Mouse (Mus musculus): ENCODE measurements around the gene Pde4d. TPM values are rescaled to one million over a fixed set of nuclear protein-coding genes. Genes with fewer than 3 reads are reported as not detected.

Pde4d gene
- total RNA-seq, 2 experiments from 2014 or later: 4.4 to 5.3 TPM

DNA sequence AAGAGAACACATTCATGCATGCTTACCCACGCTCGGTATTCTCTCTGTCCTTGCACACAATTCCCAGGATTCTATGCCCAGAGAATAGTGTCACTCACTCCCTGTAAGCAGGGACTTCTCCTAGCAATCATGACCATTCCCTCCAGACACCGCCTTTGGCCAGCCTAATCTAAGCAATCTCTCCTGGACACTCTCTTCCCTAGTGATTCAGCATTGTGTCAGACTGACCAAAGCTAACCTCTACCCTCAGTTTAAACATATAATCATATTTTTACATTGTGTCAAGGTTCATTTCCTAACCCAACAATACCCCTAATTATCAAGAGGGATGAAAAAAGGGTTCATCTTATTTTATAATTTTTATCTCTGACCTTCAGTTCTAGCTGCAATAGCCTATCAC, 1193.7 kb downstream of the Pde4d start:
- ATAC-seq (ENCODE audit: poor library complexity, severe bottlenecking): no peak

DNA sequence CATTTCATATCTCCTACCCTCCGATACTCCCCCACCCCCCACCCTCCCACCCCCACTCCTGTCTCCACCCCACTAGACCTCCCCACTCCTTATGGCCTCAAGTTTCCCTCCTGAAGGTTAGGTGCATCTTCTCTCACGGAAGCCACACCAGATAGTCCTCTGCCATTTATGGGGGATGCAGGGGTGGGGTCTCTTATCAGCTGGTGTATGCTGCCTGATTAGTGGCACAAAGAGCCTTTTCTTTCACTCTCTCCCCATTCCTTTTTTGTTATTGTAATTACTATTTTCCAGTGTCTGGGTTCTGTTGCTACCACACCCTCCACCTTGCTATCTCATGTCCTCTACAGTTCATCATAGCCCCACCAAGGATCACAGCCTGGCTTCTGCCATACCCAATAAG, 1194.3 kb downstream of the Pde4d start:
- ATAC-seq (ENCODE audit: poor library complexity, severe bottlenecking): no peak

DNA sequence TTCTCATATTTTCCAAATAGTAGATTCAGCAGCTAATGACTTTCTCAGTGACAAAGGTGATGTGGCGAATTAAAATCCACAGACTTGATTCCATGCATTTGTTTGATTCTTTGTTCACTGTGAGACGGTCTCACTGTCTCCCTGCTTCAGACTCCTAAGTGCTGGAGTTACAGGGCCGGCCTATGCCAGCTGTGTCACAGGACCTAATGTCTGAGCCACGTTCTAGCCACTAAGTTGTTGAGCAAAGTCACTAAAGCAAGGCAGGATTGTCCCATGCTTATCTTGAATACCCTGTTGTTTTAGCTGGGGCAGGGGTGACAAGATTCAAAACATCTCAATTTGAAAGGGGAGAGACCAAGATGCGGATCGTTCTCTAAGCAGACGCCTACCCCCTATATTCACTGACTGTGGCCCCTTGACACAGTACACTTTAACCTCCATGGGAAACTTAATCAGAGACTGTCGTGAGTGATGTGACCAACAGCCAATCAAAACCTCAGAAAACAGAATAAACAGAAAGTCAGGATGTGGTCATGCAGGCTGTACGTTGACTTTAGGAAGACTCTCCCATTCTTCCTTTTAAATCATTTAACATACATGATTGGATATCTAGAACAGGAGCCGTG, 1195.6 kb downstream of the Pde4d start:
- no peak for ATAC-seq (ENCODE audit: poor library complexity, severe bottlenecking)

DNA sequence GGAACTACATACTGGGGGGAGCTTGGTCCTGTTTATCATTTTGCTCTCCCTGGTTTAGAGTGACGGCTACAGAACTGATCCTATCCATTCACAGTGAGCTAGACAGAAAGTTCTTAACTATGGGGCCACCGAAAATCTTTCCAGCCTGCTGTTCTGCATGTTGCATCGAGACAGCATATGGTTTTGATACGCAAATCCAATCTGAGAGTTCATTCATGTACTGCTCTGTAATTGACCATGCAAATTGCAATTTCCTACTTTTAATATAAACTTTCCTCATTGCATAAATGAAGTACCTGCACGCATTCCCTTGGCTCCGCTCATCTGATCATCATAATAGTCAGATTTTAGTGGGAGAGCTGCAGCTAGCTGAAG, 1196.1 kb downstream of the Pde4d start:
- ATAC-seq (ENCODE audit: poor library complexity, severe bottlenecking): no peak

DNA sequence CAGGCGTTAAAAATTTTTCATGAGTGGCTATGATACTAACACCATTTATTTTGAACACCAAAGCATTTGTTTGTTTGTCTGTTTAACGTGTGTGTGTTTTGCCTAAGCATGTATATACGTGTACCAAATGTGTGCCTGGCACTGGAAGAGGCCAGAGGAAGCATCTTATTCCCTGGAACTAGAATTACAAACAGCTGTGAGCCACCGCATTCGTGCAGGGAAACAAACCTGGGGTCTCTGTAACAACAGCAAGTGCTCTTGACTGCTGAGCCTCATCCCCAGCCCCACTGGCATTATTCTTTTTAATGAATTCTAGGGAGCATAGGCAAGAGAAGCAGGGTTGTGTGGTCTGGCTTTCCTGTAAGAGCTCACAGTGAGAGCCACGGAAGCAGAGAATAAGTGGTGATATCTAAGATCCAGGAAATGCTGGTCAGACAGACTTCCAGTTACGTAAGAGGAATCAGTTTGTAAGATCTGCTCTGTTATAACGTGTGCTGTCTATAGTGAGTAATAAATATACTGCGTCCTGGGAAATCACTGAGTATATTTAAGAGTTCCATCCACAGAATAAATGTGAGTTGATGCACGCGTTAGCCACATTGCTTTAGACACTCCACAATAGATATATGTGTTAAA, 1197.0 kb downstream of the Pde4d start:
- ATAC-seq (ENCODE audit: poor library complexity, severe bottlenecking): peak; percentile 56

DNA sequence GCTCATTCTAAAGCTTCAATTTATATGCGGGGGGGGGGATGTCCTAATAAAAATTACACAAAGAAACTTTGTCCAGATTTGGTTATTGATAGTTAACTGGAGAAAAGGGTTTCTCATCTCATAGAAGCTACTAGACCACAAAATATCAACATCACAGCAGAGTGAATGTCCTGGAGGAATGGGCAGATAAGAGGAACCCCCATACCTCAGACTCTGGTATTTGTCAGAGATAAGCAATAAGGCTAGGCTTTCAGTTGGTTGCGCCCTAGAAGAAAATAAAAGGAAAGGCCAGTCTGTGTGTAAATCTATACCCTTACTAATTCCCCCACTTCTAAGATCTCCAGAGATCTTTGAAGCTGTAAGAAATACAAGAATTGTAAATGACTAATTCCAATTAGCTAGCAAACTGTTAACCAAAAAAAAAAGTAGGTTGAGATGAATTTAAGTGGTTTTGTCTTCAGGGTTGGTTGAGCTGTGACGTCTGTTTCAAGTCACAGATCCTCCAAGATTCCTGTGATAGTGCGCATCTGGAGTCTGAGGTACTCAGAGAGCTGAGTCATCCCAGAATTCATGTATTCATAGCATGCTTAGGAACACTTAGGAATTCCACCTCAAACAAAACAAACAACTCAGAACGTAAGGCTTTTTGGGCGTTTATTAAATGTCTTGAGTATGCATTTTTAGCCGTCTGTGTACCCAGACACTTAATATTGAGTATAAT, 1197.9 kb downstream of the Pde4d start:
- ATAC-seq (ENCODE audit: poor library complexity, severe bottlenecking): 0 out of 2 replicates have a peak, but pooled peaks have one; percentile 16

DNA sequence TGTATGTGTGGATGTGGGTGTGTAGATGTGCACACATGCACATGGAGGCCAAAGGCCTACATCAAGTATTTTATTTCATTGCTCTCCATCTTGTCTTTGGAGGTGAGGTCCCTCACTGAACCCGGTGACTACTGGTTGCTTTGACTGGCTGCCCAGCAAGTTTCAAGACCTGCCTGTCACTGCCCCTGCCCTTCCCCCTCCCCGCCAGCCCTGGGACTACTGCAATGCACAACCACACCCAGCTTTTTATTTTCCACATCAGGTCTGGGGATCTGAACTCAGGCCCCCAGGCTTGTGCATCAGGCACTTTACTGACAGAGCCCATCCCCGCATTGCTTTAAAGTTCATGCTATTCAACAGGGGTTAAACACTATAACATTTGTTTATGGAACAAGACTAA, 1198.6 kb downstream of the Pde4d start:
- ATAC-seq (ENCODE audit: poor library complexity, severe bottlenecking): no peak

DNA sequence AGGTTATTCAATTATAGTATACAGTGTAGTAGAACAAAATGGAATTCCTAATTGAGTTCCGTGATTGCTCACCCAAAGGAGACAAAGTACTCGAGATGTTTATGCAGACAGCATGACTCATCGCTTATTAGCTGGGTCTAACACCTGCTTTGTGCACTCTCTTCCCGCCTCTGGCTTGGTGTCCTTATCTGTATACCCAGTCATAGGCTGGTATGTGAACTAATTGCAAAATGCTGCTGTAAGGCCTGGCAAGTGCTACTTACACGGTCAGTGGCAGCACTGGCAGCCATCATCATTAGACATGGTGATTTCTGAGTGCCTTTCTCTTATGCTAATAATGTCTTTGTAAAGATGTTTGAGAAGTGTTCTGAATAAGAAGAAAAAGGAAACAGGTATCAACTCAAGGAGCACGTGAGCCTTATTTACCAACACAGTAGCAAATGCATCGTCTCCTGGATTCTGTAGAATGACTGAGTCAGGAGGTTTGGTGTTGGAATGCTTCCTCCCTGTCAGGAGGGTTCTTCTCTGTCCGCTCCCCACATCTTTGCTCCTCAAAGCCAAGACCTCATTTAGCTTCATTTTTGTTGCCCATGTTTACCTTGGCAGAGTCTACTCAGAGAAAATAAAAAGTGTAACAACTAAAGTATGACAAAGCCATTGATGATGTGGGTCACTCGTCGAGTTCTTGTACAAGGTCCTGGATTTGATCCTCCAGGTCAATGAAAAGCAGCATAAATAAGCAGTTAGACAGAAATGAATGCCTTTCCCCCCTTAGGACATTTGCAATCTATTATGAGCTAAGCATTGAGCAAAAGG, 1202.2 kb downstream of the Pde4d start:
- ATAC-seq (ENCODE audit: poor library complexity, severe bottlenecking): peak; percentile 50

DNA sequence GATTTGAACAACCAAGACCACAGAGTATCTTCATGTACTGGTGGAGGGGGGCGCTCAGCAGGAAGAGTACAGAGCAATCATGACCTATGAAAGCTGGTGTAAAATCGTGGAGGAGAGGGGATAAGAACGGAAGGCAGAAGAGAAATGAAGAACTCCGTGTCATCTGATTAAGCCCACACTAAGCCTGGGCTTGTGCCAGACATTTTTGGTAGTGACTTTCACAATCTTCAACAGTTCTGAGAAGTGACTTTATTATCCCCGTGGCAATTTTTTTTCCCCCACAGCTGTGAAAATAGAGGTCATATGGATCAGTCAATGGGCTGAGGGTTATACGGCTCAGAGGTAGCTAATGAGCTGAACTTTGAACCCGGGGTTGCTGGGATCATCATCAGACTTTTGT, 1202.9 kb downstream of the Pde4d start:
- ATAC-seq (ENCODE audit: poor library complexity, severe bottlenecking): peak; percentile 38

DNA sequence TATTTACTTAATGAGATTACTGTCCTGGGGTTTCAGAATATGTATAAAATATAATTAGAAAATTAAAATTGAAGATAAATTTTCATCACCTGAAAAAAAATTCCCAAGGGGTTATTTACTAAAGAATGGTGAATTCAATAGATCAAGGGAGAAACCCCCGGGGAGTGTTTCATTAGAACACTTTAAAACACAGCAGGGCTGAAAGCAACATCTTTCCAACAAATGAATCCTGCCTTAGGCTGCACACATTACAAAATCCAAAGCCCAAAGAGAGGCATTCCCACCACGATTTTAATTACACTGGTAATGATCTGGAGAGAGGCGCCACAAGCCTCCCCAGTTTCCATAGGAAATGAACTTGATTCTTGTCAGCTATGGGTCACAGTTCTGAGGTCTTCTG, 1205.6 kb downstream of the Pde4d start:
- ATAC-seq (ENCODE audit: poor library complexity, severe bottlenecking): no peak

DNA sequence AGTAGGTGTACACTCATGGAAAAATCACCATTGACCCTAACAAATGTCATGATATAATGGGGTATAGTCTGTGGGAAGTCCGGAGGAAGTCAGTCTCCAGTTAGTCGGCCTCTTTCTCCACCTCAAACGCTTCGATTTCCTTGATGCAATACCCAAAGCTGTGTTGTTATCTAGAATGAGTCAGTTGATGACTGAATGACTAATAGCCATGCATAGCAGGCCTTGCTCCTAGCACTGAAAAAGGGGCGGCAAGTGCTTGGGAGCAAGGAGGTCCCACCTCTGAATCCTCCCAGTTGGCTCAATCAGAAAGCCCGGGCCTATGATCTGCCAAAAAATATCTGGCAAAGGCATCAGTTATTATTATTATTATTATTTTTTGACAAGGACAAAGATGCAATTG, 1209.4 kb downstream of the Pde4d start:
- 0 out of 2 replicates have a peak, but pooled peaks have one; percentile 30 for ATAC-seq (ENCODE audit: poor library complexity, severe bottlenecking)

DNA sequence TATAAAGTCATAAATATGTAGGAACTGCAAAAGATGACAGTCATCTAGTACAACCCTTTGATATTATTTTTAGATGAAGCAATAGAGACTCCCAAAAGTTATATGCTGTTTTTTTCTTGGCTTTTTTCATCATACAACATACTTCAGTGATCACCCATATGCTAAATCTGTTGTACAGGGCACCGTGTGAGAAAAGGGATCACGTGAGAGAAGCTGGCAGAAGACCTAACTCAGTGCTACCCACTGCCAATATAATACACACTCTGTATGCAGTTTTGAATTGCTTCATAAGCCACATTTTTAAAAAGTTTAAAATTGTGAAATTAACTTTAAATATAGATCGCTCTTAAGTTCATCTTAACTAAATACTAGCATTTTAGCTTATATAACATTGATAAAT, 1211.6 kb downstream of the Pde4d start:
- ATAC-seq (ENCODE audit: poor library complexity, severe bottlenecking): no peak

DNA sequence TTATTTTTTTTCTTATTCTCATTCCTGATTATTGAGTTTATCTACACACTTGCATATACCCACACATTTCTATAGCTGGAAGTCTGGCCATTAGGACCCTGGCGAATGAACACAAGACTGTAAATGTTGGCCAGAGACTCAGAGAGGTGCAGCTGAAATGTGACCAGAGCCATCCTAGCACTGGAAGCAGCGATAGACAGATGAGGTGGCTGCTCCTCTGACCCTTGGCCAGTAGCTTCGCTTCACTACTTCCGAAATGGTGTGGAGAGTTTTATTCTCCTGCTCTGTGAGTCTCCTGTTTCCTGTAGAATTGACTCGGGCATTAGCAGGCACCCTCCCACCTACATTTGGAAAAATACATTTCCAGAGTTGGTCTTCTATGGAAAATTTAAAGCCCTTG, 1212.4 kb downstream of the Pde4d start:
- no peak for ATAC-seq (ENCODE audit: poor library complexity, severe bottlenecking)

DNA sequence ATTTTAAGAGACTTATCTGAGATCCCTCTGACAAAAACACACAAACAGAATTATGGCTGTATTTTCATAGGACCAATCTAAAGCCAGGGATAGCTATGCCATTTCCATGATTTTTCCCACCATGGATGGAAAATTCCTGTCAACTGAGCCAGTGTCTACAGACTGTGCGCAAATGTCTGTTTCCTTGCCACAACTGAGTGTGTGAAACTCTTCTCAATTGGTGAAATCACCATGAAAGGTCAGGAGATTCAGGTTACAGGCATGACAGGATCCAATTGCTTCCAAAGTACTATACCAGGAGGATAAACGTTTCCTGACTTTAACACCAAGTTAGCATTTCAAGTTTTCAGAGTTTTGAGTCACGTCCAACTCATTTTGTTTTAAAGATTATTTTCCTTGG, 1213.0 kb downstream of the Pde4d start:
- ATAC-seq (ENCODE audit: poor library complexity, severe bottlenecking): no peak

DNA sequence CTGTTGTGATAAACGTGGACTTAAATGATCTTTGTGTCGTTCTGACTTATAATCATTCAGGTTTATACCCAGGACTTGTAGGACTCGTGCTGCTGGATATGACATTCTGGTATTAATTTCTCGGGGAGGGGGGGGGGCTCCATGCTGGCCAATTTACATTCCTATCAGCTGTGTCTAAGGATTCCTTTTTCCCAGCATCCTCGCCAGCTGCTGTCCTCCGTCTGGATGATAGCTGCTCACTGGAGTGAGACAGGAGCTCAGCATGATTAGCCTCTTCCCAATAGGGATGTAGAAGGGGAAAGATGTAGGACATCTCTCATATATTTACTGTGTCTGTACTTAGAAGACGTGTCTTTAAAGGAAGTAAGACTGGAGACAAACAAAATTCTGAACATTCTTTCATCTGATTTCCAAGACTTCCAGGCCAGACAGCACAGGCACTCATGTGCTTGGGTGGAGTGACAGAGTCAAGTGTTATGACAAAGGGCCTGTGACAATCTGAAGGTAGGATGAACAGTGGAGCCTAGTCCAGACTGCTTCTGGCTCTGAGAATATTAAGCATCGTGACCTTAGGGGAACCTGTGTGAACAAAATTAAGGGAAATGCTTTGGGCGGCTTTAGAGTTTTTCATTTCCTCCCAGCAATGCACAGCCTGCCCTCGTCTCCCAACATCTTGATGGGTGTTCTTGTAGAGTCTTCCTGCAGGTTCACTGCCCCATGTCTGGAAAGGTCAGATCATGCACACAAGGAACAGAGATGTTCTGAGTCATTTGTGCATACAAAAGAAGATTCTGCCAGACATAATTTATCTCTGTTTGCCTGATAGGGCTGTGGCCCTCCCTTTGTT, 1215.4 kb downstream of the Pde4d start:
- peak; percentile 31; the same call in 1 of the 2 replicates for ATAC-seq (ENCODE audit: poor library complexity, severe bottlenecking)

DNA sequence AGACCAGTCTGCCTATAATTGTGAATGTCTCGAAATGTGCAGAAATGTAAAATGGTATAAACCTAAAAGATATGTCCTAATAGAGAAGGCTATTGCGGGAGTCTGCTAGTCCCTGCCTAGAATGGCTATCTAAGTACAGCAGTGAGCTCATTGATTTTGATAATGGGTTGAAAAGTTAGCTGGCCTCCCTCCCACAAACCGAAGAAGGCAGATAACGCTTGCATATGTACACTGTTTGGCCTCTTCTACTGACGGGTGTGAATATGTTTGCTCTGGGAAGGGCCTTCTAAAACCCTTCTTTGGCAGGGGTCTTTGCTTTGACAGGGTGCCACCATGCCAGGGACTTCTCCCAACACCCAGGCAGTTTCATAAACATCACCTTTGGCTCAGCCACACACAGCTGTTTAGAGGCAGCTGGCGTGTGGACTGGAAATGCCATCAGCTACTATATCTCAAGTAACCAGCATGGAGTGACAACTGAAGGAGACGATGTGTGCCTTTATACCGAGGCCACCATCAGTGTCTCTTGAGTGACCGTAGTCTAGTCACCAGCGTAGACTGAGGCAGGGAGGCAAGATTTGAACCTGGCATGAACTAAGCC, 1216.2 kb downstream of the Pde4d start:
- peak; percentile 47 for ATAC-seq (ENCODE audit: poor library complexity, severe bottlenecking)

DNA sequence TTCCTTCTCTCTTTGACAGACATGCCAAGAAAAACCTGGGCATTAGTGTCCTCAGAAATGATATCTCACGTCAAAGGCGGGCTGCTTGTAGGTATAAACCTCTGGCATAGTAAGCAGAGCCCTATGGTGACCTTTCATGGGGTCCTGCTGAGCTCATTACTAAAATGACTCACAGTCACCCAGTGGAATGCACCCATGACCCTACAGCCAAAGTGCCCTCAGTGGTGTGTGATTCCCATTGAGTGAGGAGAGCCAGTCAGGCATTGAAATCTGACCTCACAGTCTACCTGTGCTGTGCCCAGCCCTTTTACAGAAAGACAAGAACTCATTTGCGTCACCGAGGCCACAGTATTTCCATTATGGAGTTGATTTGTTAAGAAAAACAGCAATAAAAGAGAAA, 1220.2 kb downstream of the Pde4d start:
- no peak for ATAC-seq (ENCODE audit: poor library complexity, severe bottlenecking)

DNA sequence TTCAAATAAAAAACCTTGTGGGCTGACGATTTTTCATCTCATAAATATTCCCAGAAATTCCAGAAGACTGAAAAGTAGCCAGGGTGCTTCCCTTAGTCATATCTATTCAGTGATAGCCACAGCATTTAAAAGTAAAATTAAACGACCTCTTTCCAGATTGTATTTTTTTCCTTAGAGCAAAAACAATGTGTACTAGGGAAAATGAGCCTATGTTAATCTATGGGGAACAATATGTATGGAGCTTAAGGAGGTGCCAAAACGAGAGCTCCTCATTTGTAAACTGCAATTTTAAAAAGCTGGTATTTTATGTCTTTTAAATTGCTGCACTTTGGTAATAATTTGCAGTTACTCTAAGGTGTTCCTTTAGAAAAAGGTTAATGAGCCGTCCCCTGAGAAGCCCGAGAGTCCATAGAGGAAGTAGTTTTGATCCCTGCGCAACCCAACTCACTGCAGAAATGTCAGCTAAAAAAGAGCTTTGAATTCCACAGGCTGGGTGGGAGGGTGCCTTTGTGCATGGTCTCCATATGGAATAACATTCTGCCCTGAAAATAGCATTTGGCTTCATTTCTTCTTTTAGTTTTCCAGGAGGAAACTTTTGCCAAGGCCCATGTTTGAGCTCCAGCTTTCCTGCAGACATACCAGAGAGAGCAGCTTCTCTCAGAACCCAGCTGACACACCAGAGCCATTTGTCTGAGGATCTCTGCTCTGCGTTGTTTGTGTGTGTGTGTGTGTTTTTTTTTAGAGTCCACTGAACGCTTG, 1222.0 kb downstream of the Pde4d start:
- ATAC-seq (ENCODE audit: poor library complexity, severe bottlenecking): no peak

DNA sequence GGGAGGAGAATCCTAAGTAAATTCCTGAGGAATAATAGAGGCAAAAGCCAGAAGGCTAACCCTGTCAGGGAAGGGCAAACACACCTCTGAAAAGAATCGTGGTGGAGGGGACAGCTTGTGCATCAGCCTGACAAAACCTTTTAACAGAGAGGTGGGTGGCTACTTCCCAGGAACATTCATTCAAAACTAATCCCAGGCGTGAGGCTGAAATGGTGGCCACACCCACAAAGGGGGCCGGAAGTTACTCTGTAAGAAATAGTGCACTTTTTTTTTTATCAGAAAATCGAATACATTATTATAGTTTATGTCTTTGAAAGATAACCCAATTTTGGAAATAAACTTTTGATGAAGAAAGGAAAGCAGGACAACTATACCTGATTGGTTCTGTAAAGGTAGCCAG, 1227.3 kb downstream of the Pde4d start:
- ATAC-seq (ENCODE audit: poor library complexity, severe bottlenecking): no peak

Measured in megakaryocyte, adult 5-6 weeks (primary cell).